Comparison of ENCODE assay signal across 8 mouse cellular contexts in the genomic region with DNA sequence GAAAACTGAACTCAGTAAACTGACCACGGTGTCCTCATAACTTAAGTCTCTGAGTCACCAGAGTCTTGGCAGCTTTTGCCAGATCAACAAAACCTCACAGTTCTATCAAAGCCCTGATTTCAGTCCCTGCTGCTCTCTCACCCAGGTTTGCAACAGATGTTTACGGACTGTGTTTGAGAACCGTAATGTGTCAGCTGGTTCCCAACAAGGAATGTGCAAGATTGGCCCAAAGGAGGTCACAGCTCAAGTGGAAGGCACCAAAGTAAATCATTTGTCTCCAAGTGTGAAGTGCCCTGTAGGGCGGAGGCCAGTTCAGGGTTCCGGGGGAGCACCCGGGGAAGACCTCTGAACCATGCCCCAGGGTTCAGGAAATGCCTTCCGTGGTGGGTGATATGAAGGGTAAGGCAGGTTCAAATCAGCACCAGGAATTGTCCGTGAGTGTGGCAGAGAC. TPM values are rescaled to one million over a fixed set of nuclear protein-coding genes. Genes with fewer than 3 reads are reported as not detected.
A peak's percentile ranks its signal among the peaks of the same experiment; 100 is the strongest.
DNase-seq lines count a peak whose midpoint lies in the region; ATAC-seq and TF ChIP-seq lines count a peak whose summit lies in the region.

No protein-coding gene starts in this region.

- H3K27me3 ChIP-seq in liver, postnatal 0 days (ENCODE audit: insufficient read depth, low read length) = 0 out of 2 replicates have a peak, but pooled peaks cover 6% of the 10 kb centered on the region
- no peaks in the 10 kb centered on the region for H3K27me3 ChIP-seq in liver, embryonic 11.5 days (replicated peaks; ENCODE audit: control insufficient read depth, insufficient read depth, low read length)
- no peaks in the 10 kb centered on the region for H3K27me3 ChIP-seq in forebrain, embryonic 14.5 days (replicated peaks; ENCODE audit: control insufficient read depth, insufficient read depth, low read length)
- H3K27me3 ChIP-seq in intestine, embryonic 15.5 days (replicated peaks) = no peaks in the 10 kb centered on the region

- 0 out of 2 replicates have a peak overlapping the region, but pooled peaks have one; percentile 9 for H3K9ac ChIP-seq in liver, postnatal 0 days (replicated peaks)
- no peak overlapping the region for H3K9ac ChIP-seq in liver, embryonic 11.5 days (ENCODE audit: low read depth, low read length)
- H3K9ac ChIP-seq in forebrain, embryonic 14.5 days (ENCODE audit: low read length) = no peak overlapping the region
- no peak overlapping the region for H3K9ac ChIP-seq in intestine, embryonic 15.5 days

- no peak overlapping the region for H3K4me2 ChIP-seq in liver, postnatal 0 days (ENCODE audit: low read depth, low read length)
- no peak overlapping the region for H3K4me2 ChIP-seq in liver, embryonic 11.5 days
- no peak overlapping the region for H3K4me2 ChIP-seq in forebrain, embryonic 14.5 days (ENCODE audit: low read length)
- H3K4me2 ChIP-seq in intestine, embryonic 15.5 days (replicated peaks) = peak overlapping the region; percentile 12; the same call in 1 of the 2 replicates

- no peak for TF ChIP-seq EP300 in liver, postnatal 0 days (IDR thresholded peaks at IDR 0.05; ENCODE audit: low read depth)

- H3K36me3 ChIP-seq in liver, postnatal 0 days (replicated peaks; ENCODE audit: insufficient read depth, low read length) = no peaks in the 10 kb centered on the region
- no peaks in the 10 kb centered on the region for H3K36me3 ChIP-seq in liver, embryonic 11.5 days (ENCODE audit: control insufficient read depth, insufficient read depth, low read length)
- no peaks in the 10 kb centered on the region for H3K36me3 ChIP-seq in forebrain, embryonic 14.5 days (ENCODE audit: control insufficient read depth, insufficient read depth, low read length)
- H3K36me3 ChIP-seq in intestine, embryonic 15.5 days = no peaks in the 10 kb centered on the region

- DNase-seq in liver, postnatal 0 days = no peak
- DNase-seq in liver, embryonic 11.5 days (ENCODE audit: low spot score) = no peak
- DNase-seq in forebrain, embryonic 14.5 days (ENCODE audit: low spot score) = peak; percentile 17
- DNase-seq in lung, postnatal 14 days = peak; percentile 28
- no peak for DNase-seq in spleen, adult 12 weeks (ENCODE audit: low spot score)
- DNase-seq in cerebellum, adult 18-20 months = no peak

- H3K4me3 ChIP-seq in liver, postnatal 0 days (ENCODE audit: low read depth, low read length) = no peak overlapping the region
- no peak overlapping the region for H3K4me3 ChIP-seq in liver, embryonic 11.5 days (ENCODE audit: low read depth, low read length)
- H3K4me3 ChIP-seq in forebrain, embryonic 14.5 days (ENCODE audit: low read depth, low read length) = no peak overlapping the region
- H3K4me3 ChIP-seq in intestine, embryonic 15.5 days (replicated peaks) = no peak overlapping the region

- no peaks in the 10 kb centered on the region for H3K9me3 ChIP-seq in liver, postnatal 0 days (ENCODE audit: low read length)
- no peaks in the 10 kb centered on the region for H3K9me3 ChIP-seq in liver, embryonic 11.5 days (ENCODE audit: control insufficient read depth, low read length)
- H3K9me3 ChIP-seq in forebrain, embryonic 14.5 days (replicated peaks; ENCODE audit: control insufficient read depth, low read length) = no peaks in the 10 kb centered on the region
- H3K9me3 ChIP-seq in intestine, embryonic 15.5 days = no peaks in the 10 kb centered on the region

- WGBS in liver, postnatal 0 days (ENCODE audit: insufficient replicate concordance) = 53% methylated on average over 8 of the region's 8 CpGs
- 62% methylated on average over 8 of the region's 8 CpGs for WGBS in liver, embryonic 11.5 days
- WGBS in forebrain, embryonic 14.5 days = 74% methylated on average over 8 of the region's 8 CpGs
- 29% methylated on average over 8 of the region's 8 CpGs for WGBS in intestine, embryonic 15.5 days

- TF ChIP-seq CTCF in liver, postnatal 0 days (IDR thresholded peaks at IDR 0.05; ENCODE audit: low read depth) = no peak

- peak; percentile 71 for ATAC-seq in liver, postnatal 0 days
- no peak for ATAC-seq in liver, embryonic 11.5 days (replicated peaks; ENCODE audit: low FRiP score)
- ATAC-seq in forebrain, embryonic 14.5 days = no peak
- ATAC-seq in intestine, embryonic 15.5 days = peak; percentile 63
- no peak for ATAC-seq in activated CD4-positive, CD25-positive, alpha-beta regulatory T cell, adult 4 months

- H3K4me1 ChIP-seq in liver, postnatal 0 days (ENCODE audit: insufficient read depth) = peaks cover 18% of the 10 kb centered on the region
- H3K4me1 ChIP-seq in liver, embryonic 11.5 days (replicated peaks; ENCODE audit: control insufficient read depth, insufficient read depth, low read length) = no peaks in the 10 kb centered on the region
- H3K4me1 ChIP-seq in forebrain, embryonic 14.5 days (ENCODE audit: control insufficient read depth, insufficient read depth, low read length) = peaks cover 15% of the 10 kb centered on the region
- peaks cover 18% of the 10 kb centered on the region for H3K4me1 ChIP-seq in intestine, embryonic 15.5 days (replicated peaks)

- 0 out of 2 replicates have a peak overlapping the region, but pooled peaks have one; percentile 44 for H3K27ac ChIP-seq in liver, postnatal 0 days (ENCODE audit: low read depth)
- no peak overlapping the region for H3K27ac ChIP-seq in liver, embryonic 11.5 days (ENCODE audit: low read depth, low read length)
- peak overlapping the region; percentile 74 for H3K27ac ChIP-seq in forebrain, embryonic 14.5 days (ENCODE audit: low read depth, low read length)
- peak overlapping the region; percentile 82 for H3K27ac ChIP-seq in intestine, embryonic 15.5 days

RNA-seq across cellular contexts. Expression of a gene that starts 36.9 kb away (rescaled TPM):
- polyA plus RNA-seq in liver, postnatal 0 days (2015; fragmentation: Nextera tagmentation; extraction: Ambion mirVana) = 3.6 and 4.2 TPM in 2 replicates
- polyA plus RNA-seq in liver, embryonic 11.5 days (2014; fragmentation: Nextera tagmentation; extraction: Ambion mirVana) = 7.3 and 8.5 TPM in 2 replicates
- 4.7 and 5.9 TPM in 2 replicates for polyA plus RNA-seq in forebrain, embryonic 14.5 days (2014; fragmentation: Nextera tagmentation; extraction: Ambion mirVana)
- polyA plus RNA-seq in intestine, embryonic 15.5 days (2015; fragmentation: Nextera tagmentation; extraction: Ambion mirVana) = 4.9 and 5.1 TPM in 2 replicates
- polyA plus RNA-seq in activated CD4-positive, CD25-positive, alpha-beta regulatory T cell, adult 4 months (2017; shearing (Covaris generic)) = 10 to 100 TPM; 10.5 to 11.4 TPM

Comparison
In these comparisons a context has a peak if more than half of its experiments do, and no peak if none do; other contexts are left out.
1. ATAC-seq: peak in liver, postnatal 0 days (single experiment) and intestine, embryonic 15.5 days (single experiment); none in liver, embryonic 11.5 days (single experiment), forebrain, embryonic 14.5 days (single experiment) and activated CD4-positive, CD25-positive, alpha-beta regulatory T cell, adult 4 months (single experiment).
2. DNase-seq: peak in forebrain, embryonic 14.5 days (single experiment) and lung, postnatal 14 days (single experiment); none in liver, postnatal 0 days (single experiment), liver, embryonic 11.5 days (single experiment), spleen, adult 12 weeks (single experiment) and cerebellum, adult 18-20 months (0 of 2).